Comparison of ENCODE assay signal across 8 mouse cellular contexts in genomic region chr12:3870859-3871462, GRCm38 (mm10).
DNase-seq lines count a peak whose midpoint lies in the region; ATAC-seq and TF ChIP-seq lines count a peak whose summit lies in the region.

No protein-coding gene starts in this region.

- H3K9me3 ChIP-seq in CH12.LX (replicated peaks; ENCODE audit: low read length): no peaks in the 10 kb centered on the region
- H3K9me3 ChIP-seq in forebrain, embryonic 11.5 days (ENCODE audit: control insufficient read depth, low read length): no peaks in the 10 kb centered on the region
- no peaks in the 10 kb centered on the region for H3K9me3 ChIP-seq in intestine, postnatal 0 days (ENCODE audit: control insufficient read depth)
- H3K9me3 ChIP-seq in midbrain, embryonic 14.5 days (ENCODE audit: control insufficient read depth, low read length): no peaks in the 10 kb centered on the region

- TF ChIP-seq EP300 in CH12.LX (IDR thresholded peaks at IDR 0.05; ENCODE audit: low read length): 0 out of 2 replicates have a peak, but pooled peaks have one; percentile 5

- 11% methylated on average over 19 of the region's 19 CpGs for WGBS in forebrain, embryonic 11.5 days
- WGBS in intestine, postnatal 0 days: 36% methylated on average over 19 of the region's 19 CpGs
- 10% methylated on average over 19 of the region's 19 CpGs for WGBS in midbrain, embryonic 14.5 days

- peak in 1 of 2 experiments; percentile 58; a peak in 2 of 4 replicates for TF ChIP-seq CTCF in CH12.LX (conservative IDR thresholded peaks at IDR 0.05 in 1 of 2, IDR thresholded peaks at IDR 0.05 in 1 of 2; ENCODE audit: low read depth in 2 of 2, low read length in 2 of 2)
- TF ChIP-seq CTCF in intestine, postnatal 0 days (IDR thresholded peaks at IDR 0.05; ENCODE audit: low read depth): peak; percentile 50

- H3K4me2 ChIP-seq in CH12.LX (ENCODE audit: insufficient read depth, low read depth, poor library complexity, severe bottlenecking): no peak overlapping the region
- H3K4me2 ChIP-seq in forebrain, embryonic 11.5 days (ENCODE audit: low read depth, low read length, severe bottlenecking): peak overlapping the region; percentile 33; the same call in 1 of the 2 replicates
- H3K4me2 ChIP-seq in intestine, postnatal 0 days (replicated peaks; ENCODE audit: low read depth): no peak overlapping the region
- peak overlapping the region; percentile 38 for H3K4me2 ChIP-seq in midbrain, embryonic 14.5 days (ENCODE audit: low read length)

- H3K79me2 ChIP-seq in CH12.LX (replicated peaks; ENCODE audit: control insufficient read depth, extremely low read depth, insufficient read depth, poor library complexity, severe bottlenecking): no peaks in the 10 kb centered on the region

- TF ChIP-seq POLR2A in CH12.LX (IDR thresholded peaks at IDR 0.05; ENCODE audit: low read depth, low read length): no peak

- peak; percentile 64 for ATAC-seq in forebrain, embryonic 11.5 days (replicated peaks; ENCODE audit: low FRiP score)
- ATAC-seq in intestine, postnatal 0 days: 0 out of 2 replicates have a peak, but pooled peaks have one; percentile 9
- ATAC-seq in midbrain, embryonic 14.5 days (ENCODE audit: low FRiP score, low TSS enrichment): peak; percentile 66; the same call in 1 of the 2 replicates

- DNase-seq in A20 (ENCODE audit: low read depth, low spot score) (peak; percentile 86), CH12.LX (ENCODE audit: extremely low read depth) (peak; percentile 84)
- peak; percentile 73 for DNase-seq in forebrain, embryonic 11.5 days (ENCODE audit: low spot score)
- peak; percentile 61 for DNase-seq in midbrain, embryonic 14.5 days
- peak; percentile 91 for DNase-seq in thymus, postnatal 0 days (ENCODE audit: low spot score)
- DNase-seq in cerebellum, adult 9-11 months: no peak
- no peak for DNase-seq in adrenal gland, adult 2 months

- peaks cover 31 to 68% of the 10 kb centered on the region in 2 experiments for H3K4me1 ChIP-seq in CH12.LX (ENCODE audit: control insufficient read depth in 1 of 2, insufficient read depth in 2 of 2)
- H3K4me1 ChIP-seq in forebrain, embryonic 11.5 days (replicated peaks; ENCODE audit: control insufficient read depth, insufficient read depth, low read length): peaks cover 8% of the 10 kb centered on the region
- no peaks in the 10 kb centered on the region for H3K4me1 ChIP-seq in intestine, postnatal 0 days (replicated peaks; ENCODE audit: control insufficient read depth, insufficient read depth, low read length)
- no peaks in the 10 kb centered on the region for H3K4me1 ChIP-seq in midbrain, embryonic 14.5 days (ENCODE audit: control insufficient read depth, insufficient read depth, low read length)

- no peaks in the 10 kb centered on the region for H3K27me3 ChIP-seq in CH12.LX (replicated peaks)
- H3K27me3 ChIP-seq in forebrain, embryonic 11.5 days (ENCODE audit: control insufficient read depth, insufficient read depth, low read length): no peaks in the 10 kb centered on the region
- no peaks in the 10 kb centered on the region for H3K27me3 ChIP-seq in intestine, postnatal 0 days (replicated peaks; ENCODE audit: control insufficient read depth, insufficient read depth, low read length)
- no peaks in the 10 kb centered on the region for H3K27me3 ChIP-seq in midbrain, embryonic 14.5 days (ENCODE audit: control insufficient read depth, insufficient read depth, low read length)

- peaks cover 27 to 41% of the 10 kb centered on the region in 2 experiments for H3K36me3 ChIP-seq in CH12.LX (replicated peaks in 1 of 2; ENCODE audit: control insufficient read depth in 1 of 2, insufficient read depth in 1 of 2, low read length in 1 of 2)
- no peaks in the 10 kb centered on the region for H3K36me3 ChIP-seq in forebrain, embryonic 11.5 days (ENCODE audit: control insufficient read depth, insufficient read depth, low read length)
- H3K36me3 ChIP-seq in intestine, postnatal 0 days (ENCODE audit: control insufficient read depth, insufficient read depth): peaks cover 65% of the 10 kb centered on the region
- peaks cover 40% of the 10 kb centered on the region for H3K36me3 ChIP-seq in midbrain, embryonic 14.5 days (ENCODE audit: control insufficient read depth, insufficient read depth, low read length)

- H3K4me3 ChIP-seq in CH12.LX (replicated peaks in 1 of 3; ENCODE audit: low read depth in 2 of 3, low read length in 2 of 3, poor library complexity in 1 of 3): peak overlapping the region in 2 of 3 experiments; percentile 23 to 62
- H3K4me3 ChIP-seq in forebrain, embryonic 11.5 days (ENCODE audit: low read depth, low read length): no peak overlapping the region
- H3K4me3 ChIP-seq in intestine, postnatal 0 days (ENCODE audit: low read depth, low read length): no peak overlapping the region
- H3K4me3 ChIP-seq in midbrain, embryonic 14.5 days (replicated peaks; ENCODE audit: low read depth, low read length): 0 out of 2 replicates have a peak overlapping the region, but pooled peaks have one; percentile 1

- TF ChIP-seq RAD21 in CH12.LX (IDR thresholded peaks at IDR 0.05; ENCODE audit: low read depth, low read length): peak; percentile 29

- in situ Hi-C loops in CH12.LX (cut with MboI; ENCODE audit: low pct_ligation_motif_present, low pct_unique_long_range_greater_than_20kb, low sequenced_read_pairs): no loop called here

- peak overlapping the region; percentile 45 for H3K27ac ChIP-seq in CH12.LX (ENCODE audit: insufficient read depth, low read depth)
- no peak overlapping the region for H3K27ac ChIP-seq in forebrain, embryonic 11.5 days (ENCODE audit: low read depth, low read length)
- H3K27ac ChIP-seq in intestine, postnatal 0 days (ENCODE audit: low read depth, low read length): no peak overlapping the region
- H3K27ac ChIP-seq in midbrain, embryonic 14.5 days (replicated peaks; ENCODE audit: low read depth, low read length): peak overlapping the region; percentile 58

- H3K9ac ChIP-seq in CH12.LX (ENCODE audit: insufficient read depth, low read depth): no peak overlapping the region
- H3K9ac ChIP-seq in forebrain, embryonic 11.5 days (ENCODE audit: low read length): peak overlapping the region; percentile 24; the same call in 1 of the 2 replicates
- no peak overlapping the region for H3K9ac ChIP-seq in intestine, postnatal 0 days (ENCODE audit: low read depth, low read length)
- H3K9ac ChIP-seq in midbrain, embryonic 14.5 days (replicated peaks; ENCODE audit: low read length): 0 out of 2 replicates have a peak overlapping the region, but pooled peaks have one; percentile 16

- dilution Hi-C loops in CH12.LX (cut with MboI; ENCODE audit: extremely low pct_ligation_motif_present, extremely low pct_unique_long_range_greater_than_20kb, low sequenced_read_pairs): no loop called here

TF ChIP-seq in CH12.LX, 34 proteins besides CTCF, POLR2A, EP300 and RAD21 (continues in another document):
- TF ChIP-seq ZKSCAN1 (IDR thresholded peaks at IDR 0.05; ENCODE audit: borderline replicate concordance, low read depth, low read length): no peak
- TF ChIP-seq JUND (conservative IDR thresholded peaks at IDR 0.05; ENCODE audit: low read depth, low read length): no peak
- no peak for TF ChIP-seq NRF1 (IDR thresholded peaks at IDR 0.05; ENCODE audit: low read depth, low read length)
- no peak for TF ChIP-seq CHD2 (IDR thresholded peaks at IDR 0.05; ENCODE audit: low read length)
- no peak for TF ChIP-seq JUN (IDR thresholded peaks at IDR 0.05; ENCODE audit: insufficient read depth, low read depth, low read length)
- no peak for TF ChIP-seq MEF2A (IDR thresholded peaks at IDR 0.05; ENCODE audit: borderline replicate concordance, low read depth, low read length)
- peak; percentile 49; the same call in 1 of the 2 replicates for TF ChIP-seq MYC (IDR thresholded peaks at IDR 0.05; ENCODE audit: low read depth, low read length)
- TF ChIP-seq GABPA (IDR thresholded peaks at IDR 0.05; ENCODE audit: insufficient replicate concordance, low read depth, low read length): no peak
- 0 out of 2 replicates have a peak, but pooled peaks have one; percentile 40 for TF ChIP-seq BHLHE40 (IDR thresholded peaks at IDR 0.05; ENCODE audit: low read depth, low read length)
- no peak for TF ChIP-seq USF1 (IDR thresholded peaks at IDR 0.05; ENCODE audit: low read depth, low read length)
- no peak for TF ChIP-seq E2F4 (IDR thresholded peaks at IDR 0.05; ENCODE audit: insufficient replicate concordance, low read depth, low read length)
- TF ChIP-seq SMC3 (IDR thresholded peaks at IDR 0.05; ENCODE audit: low read depth, low read length): peak; percentile 41
- no peak for TF ChIP-seq KAT2A (IDR thresholded peaks at IDR 0.05; ENCODE audit: insufficient replicate concordance, low read length)
- TF ChIP-seq CHD1 (IDR thresholded peaks at IDR 0.05; ENCODE audit: low read depth, low read length): no peak
- no peak for TF ChIP-seq UBTF (IDR thresholded peaks at IDR 0.05; ENCODE audit: low read depth, low read length)
- 0 out of 2 replicates have a peak, but pooled peaks have one; percentile 7 for TF ChIP-seq IRF4 (IDR thresholded peaks at IDR 0.05; ENCODE audit: low read depth, low read length)
- TF ChIP-seq MAX (IDR thresholded peaks at IDR 0.05; ENCODE audit: low read length): peak; percentile 64; the same call in 1 of the 2 replicates
- TF ChIP-seq USF2 (conservative IDR thresholded peaks at IDR 0.05; ENCODE audit: low read depth, low read length): no peak
- TF ChIP-seq MAZ (IDR thresholded peaks at IDR 0.05; ENCODE audit: low read depth, low read length): peak; percentile 19; the same call in 1 of the 2 replicates
- no peak for TF ChIP-seq ZNF384 (IDR thresholded peaks at IDR 0.05; ENCODE audit: low read depth, low read length)
- TF ChIP-seq MXI1 (IDR thresholded peaks at IDR 0.05; ENCODE audit: low read depth, low read length): no peak
- no peak for TF ChIP-seq PAX5 (IDR thresholded peaks at IDR 0.05; ENCODE audit: low read length)
- TF ChIP-seq HCFC1 (IDR thresholded peaks at IDR 0.05; ENCODE audit: low read depth, low read length): no peak
- no peak for TF ChIP-seq ZMIZ1 (IDR thresholded peaks at IDR 0.05; ENCODE audit: low read depth, low read length)
- no peak for TF ChIP-seq ELF1 (IDR thresholded peaks at IDR 0.05; ENCODE audit: low read depth, low read length)
- 0 out of 2 replicates have a peak, but pooled peaks have one; percentile 23 for TF ChIP-seq SIN3A (IDR thresholded peaks at IDR 0.05; ENCODE audit: low read length)
- no peak for TF ChIP-seq NELFE (IDR thresholded peaks at IDR 0.05; ENCODE audit: low read depth, low read length)
- no peak for TF ChIP-seq POLR2AphosphoS2 (IDR thresholded peaks at IDR 0.05; ENCODE audit: low read depth, low read length)
- TF ChIP-seq MAFK (IDR thresholded peaks at IDR 0.05; ENCODE audit: insufficient replicate concordance, low read length): no peak
- no peak for TF ChIP-seq ETS1 (conservative IDR thresholded peaks at IDR 0.05; ENCODE audit: low read depth, low read length)
- TF ChIP-seq RCOR1 (conservative IDR thresholded peaks at IDR 0.05; ENCODE audit: low read depth, low read length): no peak
- TF ChIP-seq ZC3H11A (IDR thresholded peaks at IDR 0.05; ENCODE audit: low read depth, low read length): no peak

Comparison
In these comparisons a context has a peak if more than half of its experiments do, and no peak if none do; other contexts are left out.
1. DNase-seq: peak in A20 (single experiment), CH12.LX (single experiment), forebrain, embryonic 11.5 days (single experiment), midbrain, embryonic 14.5 days (single experiment) and thymus, postnatal 0 days (single experiment); none in cerebellum, adult 9-11 months (single experiment) and adrenal gland, adult 2 months (single experiment).
2. H3K27ac ChIP-seq: peak in CH12.LX (single experiment) and midbrain, embryonic 14.5 days (single experiment); none in forebrain, embryonic 11.5 days (single experiment) and intestine, postnatal 0 days (single experiment).
3. H3K4me2 ChIP-seq: peak in forebrain, embryonic 11.5 days (single experiment) and midbrain, embryonic 14.5 days (single experiment); none in CH12.LX (single experiment) and intestine, postnatal 0 days (single experiment).
4. H3K4me3 ChIP-seq: peak in CH12.LX (2 of 3) and midbrain, embryonic 14.5 days (single experiment); none in forebrain, embryonic 11.5 days (single experiment) and intestine, postnatal 0 days (single experiment).
5. H3K9ac ChIP-seq: peak in forebrain, embryonic 11.5 days (single experiment) and midbrain, embryonic 14.5 days (single experiment); none in CH12.LX (single experiment) and intestine, postnatal 0 days (single experiment).
6. ATAC-seq: peak in every context shown above with its lines; median percentile 66 in midbrain, embryonic 14.5 days; 64 in forebrain, embryonic 11.5 days; 9 in intestine, postnatal 0 days.